Mouse (Mus musculus): ENCODE data around the gene Gm49380. TPM values are rescaled to one million over a fixed set of nuclear protein-coding genes. Genes with fewer than 3 reads are reported as not detected.

Gene Gm49380
- polyA plus RNA-seq, 1 experiment from 2014 or later: 0.11 TPM

DNA sequence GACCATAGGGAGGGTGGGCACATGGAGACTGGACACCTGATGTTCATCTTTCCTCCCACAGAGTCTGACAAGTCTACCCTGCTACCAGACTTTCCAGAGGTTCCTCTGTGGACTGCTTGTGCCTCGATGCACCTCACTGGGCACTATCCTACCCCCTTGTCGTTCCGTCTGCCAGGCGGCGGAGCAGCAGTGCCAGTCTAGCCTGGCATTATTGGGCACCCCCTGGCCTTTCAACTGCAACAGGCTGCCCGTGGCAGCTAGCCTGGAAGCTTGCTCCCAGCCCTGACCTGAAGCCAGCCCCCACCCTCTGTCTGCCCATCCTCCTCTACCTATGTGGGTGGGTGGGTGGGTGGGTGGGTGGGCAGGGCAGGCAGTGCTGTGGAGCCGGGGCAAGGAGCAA lies 7.1 kb downstream of the Gm49380 start:
- Histone ChIP-seq H3K36me3 (ENCODE audit: control insufficient read depth, insufficient read depth, low read length) (peaks cover 5% of the 10 kb centered on the region), H3K4me2 (ENCODE audit: low read length) (no peak overlapping the region), H3K4me1 (ENCODE audit: control insufficient read depth, insufficient read depth, low read length) (peaks cover 26% of the 10 kb centered on the region), H3K27me3 (ENCODE audit: control insufficient read depth, insufficient read depth, low read length) (no peaks in the 10 kb centered on the region), H3K9ac (replicated peaks; ENCODE audit: low read length) (no peak overlapping the region), H3K9me3 (ENCODE audit: control insufficient read depth, low read length) (no peaks in the 10 kb centered on the region), H3K27ac (replicated peaks; ENCODE audit: low read depth, low read length) (no peak overlapping the region), H3K4me3 (replicated peaks; ENCODE audit: low read depth, low read length) (no peak overlapping the region)
- DNase-seq: no peak
- WGBS: 92% methylated on average over 7 of the region's 7 CpGs
- ATAC-seq (ENCODE audit: low FRiP score, low TSS enrichment): no peak

DNA sequence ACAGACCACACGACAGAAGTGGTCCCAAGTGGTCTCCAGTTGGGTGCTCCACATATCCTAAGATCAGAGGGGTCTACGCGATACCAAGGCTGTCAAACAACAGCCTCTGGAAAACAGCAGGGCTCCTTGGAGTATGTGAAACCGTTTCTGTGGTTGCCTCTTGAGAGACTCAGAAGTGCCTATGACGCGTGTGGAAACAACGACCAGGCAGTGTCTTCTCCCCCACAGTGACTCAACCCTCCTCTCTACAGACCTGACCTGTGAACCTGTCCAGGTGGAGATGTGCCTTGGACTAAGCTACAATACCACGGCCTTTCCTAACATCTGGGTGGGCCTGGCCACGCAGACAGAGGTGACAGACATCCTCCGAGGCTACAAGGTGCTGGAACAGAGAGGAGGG lies 7.5 kb downstream of the Gm49380 start:
- no peak overlapping the region for H3K4me2 ChIP-seq (ENCODE audit: low read length)
- WGBS: 89% methylated on average over 10 of the region's 10 CpGs
- no peaks in the 10 kb centered on the region for H3K9me3 ChIP-seq (ENCODE audit: control insufficient read depth, low read length)
- H3K36me3 ChIP-seq (ENCODE audit: control insufficient read depth, insufficient read depth, low read length): peaks cover 5% of the 10 kb centered on the region
- no peak for DNase-seq
- ATAC-seq (ENCODE audit: low FRiP score, low TSS enrichment): no peak
- H3K9ac ChIP-seq (replicated peaks; ENCODE audit: low read length): no peak overlapping the region
- no peak overlapping the region for H3K4me3 ChIP-seq (replicated peaks; ENCODE audit: low read depth, low read length)
- H3K27me3 ChIP-seq (ENCODE audit: control insufficient read depth, insufficient read depth, low read length): no peaks in the 10 kb centered on the region
- H3K4me1 ChIP-seq (ENCODE audit: control insufficient read depth, insufficient read depth, low read length): peaks cover 26% of the 10 kb centered on the region
- no peak overlapping the region for H3K27ac ChIP-seq (replicated peaks; ENCODE audit: low read depth, low read length)

DNA sequence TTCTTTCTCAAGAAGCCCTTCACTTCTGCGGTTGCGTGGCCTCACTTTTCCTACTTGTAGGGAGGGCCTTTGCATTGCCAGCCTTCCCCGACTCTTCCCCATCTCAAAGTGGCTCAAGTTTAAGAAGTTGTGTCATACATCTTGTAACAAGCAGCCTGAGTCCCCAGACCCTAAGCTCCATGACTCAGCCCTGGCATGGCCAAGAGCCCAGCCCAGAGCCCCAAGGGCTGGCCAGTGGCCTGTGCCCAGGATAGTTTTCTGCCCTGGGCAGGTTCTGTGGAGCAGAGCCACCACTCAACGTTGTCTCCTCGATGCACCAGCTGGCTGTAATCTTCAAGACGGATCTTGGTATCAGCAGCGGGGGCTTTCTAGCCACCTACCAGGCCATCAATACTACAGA lies 8.4 kb downstream of the Gm49380 start:
- no peak for DNase-seq
- no peaks in the 10 kb centered on the region for H3K27me3 ChIP-seq (ENCODE audit: control insufficient read depth, insufficient read depth, low read length)
- H3K9me3 ChIP-seq (ENCODE audit: control insufficient read depth, low read length): no peaks in the 10 kb centered on the region
- H3K36me3 ChIP-seq (ENCODE audit: control insufficient read depth, insufficient read depth, low read length): peaks cover 5% of the 10 kb centered on the region
- no peak for ATAC-seq (ENCODE audit: low FRiP score, low TSS enrichment)
- H3K4me1 ChIP-seq (ENCODE audit: control insufficient read depth, insufficient read depth, low read length): peaks cover 26% of the 10 kb centered on the region
- no peak overlapping the region for H3K4me2 ChIP-seq (ENCODE audit: low read length)
- H3K9ac ChIP-seq (replicated peaks; ENCODE audit: low read length): no peak overlapping the region
- H3K27ac ChIP-seq (replicated peaks; ENCODE audit: low read depth, low read length): no peak overlapping the region
- WGBS: 94% methylated on average over 7 of the region's 7 CpGs
- H3K4me3 ChIP-seq (replicated peaks; ENCODE audit: low read depth, low read length): no peak overlapping the region

DNA sequence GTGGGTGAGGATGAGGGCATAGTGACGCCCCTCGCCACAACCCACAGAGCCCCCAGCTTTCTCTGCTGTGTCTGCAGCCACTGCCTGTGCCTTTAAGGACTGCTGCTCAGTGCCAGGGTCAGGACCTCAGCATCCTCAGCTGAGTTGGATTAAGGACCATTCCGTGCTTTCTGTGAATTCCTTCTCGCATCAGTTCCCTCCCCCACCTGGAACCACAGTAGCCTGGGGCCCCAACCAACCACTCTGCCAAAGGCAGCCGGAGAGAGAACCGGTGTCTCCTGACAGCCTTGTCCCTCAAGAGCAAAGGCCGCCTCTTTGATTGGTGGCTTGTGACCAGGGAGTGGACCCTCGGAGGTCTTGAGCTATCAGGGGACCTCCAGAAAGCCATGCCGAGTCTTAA lies 11.8 kb downstream of the Gm49380 start, which contains the start of gene Mfrp:
TSS of gene Mfrp (plus strand) at position 240 of the 400 bp plus-strand sequence.
- Histone ChIP-seq H3K27ac (replicated peaks; ENCODE audit: low read depth, low read length) (no peak within 1 kb of the TSS), H3K4me1 (ENCODE audit: control insufficient read depth, insufficient read depth, low read length) (0 out of 2 replicates have a peak, but pooled peaks cover 4% of the 10 kb centered on the region), H3K4me2 (ENCODE audit: low read length) (no peak within 1 kb of the TSS), H3K4me3 (replicated peaks; ENCODE audit: low read depth, low read length) (no peak within 1 kb of the TSS), H3K9me3 (ENCODE audit: control insufficient read depth, low read length) (no peaks in the 10 kb centered on the region), H3K27me3 (ENCODE audit: control insufficient read depth, insufficient read depth, low read length) (no peaks in the 10 kb centered on the region), H3K9ac (replicated peaks; ENCODE audit: low read length) (0 out of 2 replicates have a peak within 1 kb of the TSS, but pooled peaks have one; percentile 12), H3K36me3 (ENCODE audit: control insufficient read depth, insufficient read depth, low read length) (no peaks in the 10 kb centered on the region; the same call in 1 of the 2 replicates)
- WGBS: 28% methylated on average over 9 of the region's 9 CpGs
- DNase-seq (no peak), ATAC-seq (ENCODE audit: low FRiP score, low TSS enrichment) (no peak)

DNA sequence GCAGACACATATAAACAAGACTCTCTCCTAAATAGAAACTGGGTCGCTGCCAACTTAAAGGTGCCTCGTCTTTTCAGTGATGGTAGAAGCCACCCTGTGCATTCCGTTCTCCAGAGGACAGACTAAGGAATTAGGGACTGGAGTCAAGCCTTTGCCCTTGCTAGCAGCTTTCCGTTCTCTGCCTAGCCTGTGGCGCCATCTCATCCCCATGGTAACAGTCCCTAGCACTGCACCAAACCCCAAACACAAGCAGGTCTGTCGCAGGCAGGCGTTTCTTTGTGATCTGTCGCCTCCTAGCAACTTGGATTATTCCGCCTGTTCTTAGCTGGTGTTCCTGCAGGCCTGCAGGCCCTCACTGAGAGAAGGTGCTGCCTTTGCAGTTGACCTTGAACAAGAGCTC lies 16.8 kb downstream of the Gm49380 start:
- Histone ChIP-seq H3K4me2 (ENCODE audit: low read length) (no peak overlapping the region), H3K27me3 (ENCODE audit: control insufficient read depth, insufficient read depth, low read length) (no peaks in the 10 kb centered on the region), H3K4me3 (replicated peaks; ENCODE audit: low read depth, low read length) (no peak overlapping the region), H3K9ac (replicated peaks; ENCODE audit: low read length) (no peak overlapping the region), H3K9me3 (ENCODE audit: control insufficient read depth, low read length) (no peaks in the 10 kb centered on the region), H3K36me3 (ENCODE audit: control insufficient read depth, insufficient read depth, low read length) (no peaks in the 10 kb centered on the region), H3K4me1 (ENCODE audit: control insufficient read depth, insufficient read depth, low read length) (0 out of 2 replicates have a peak, but pooled peaks cover 7% of the 10 kb centered on the region), H3K27ac (replicated peaks; ENCODE audit: low read depth, low read length) (peak overlapping the region; percentile 57; the same call in 1 of the 2 replicates)
- 11% methylated on average over 9 of the region's 9 CpGs for WGBS
- peak; percentile 74 for DNase-seq
- ATAC-seq (ENCODE audit: low FRiP score, low TSS enrichment): no peak; the same call in 1 of the 2 replicates

DNA sequence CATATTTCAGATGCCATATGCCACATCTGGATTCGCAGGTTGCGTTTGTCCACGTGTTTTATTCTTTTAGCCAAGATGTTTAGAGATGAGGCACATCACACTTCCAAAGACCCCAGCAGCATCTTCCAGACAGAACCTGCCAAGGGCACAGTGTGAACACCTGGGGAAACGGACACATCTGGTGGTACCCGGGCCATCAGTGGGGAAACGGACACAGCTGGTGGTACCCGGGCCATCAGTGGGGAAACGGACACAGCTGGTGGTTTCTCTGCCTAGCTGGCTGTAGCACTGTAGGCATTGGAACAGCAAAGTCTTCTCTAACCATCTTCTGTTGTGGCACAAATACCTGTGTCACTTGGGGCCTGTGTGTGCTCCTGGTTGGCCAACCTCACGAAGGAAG lies 17.5 kb downstream of the Gm49380 start:
- H3K27me3 ChIP-seq (ENCODE audit: control insufficient read depth, insufficient read depth, low read length): no peaks in the 10 kb centered on the region
- no peaks in the 10 kb centered on the region for H3K36me3 ChIP-seq (ENCODE audit: control insufficient read depth, insufficient read depth, low read length)
- DNase-seq (no peak), ATAC-seq (ENCODE audit: low FRiP score, low TSS enrichment) (no peak)
- H3K9ac ChIP-seq (replicated peaks; ENCODE audit: low read length): no peak overlapping the region
- 0 out of 2 replicates have a peak, but pooled peaks cover 7% of the 10 kb centered on the region for H3K4me1 ChIP-seq (ENCODE audit: control insufficient read depth, insufficient read depth, low read length)
- WGBS: 88% methylated on average over 9 of the region's 9 CpGs
- H3K9me3 ChIP-seq (ENCODE audit: control insufficient read depth, low read length): no peaks in the 10 kb centered on the region
- no peak overlapping the region for H3K27ac ChIP-seq (replicated peaks; ENCODE audit: low read depth, low read length)
- H3K4me3 ChIP-seq (replicated peaks; ENCODE audit: low read depth, low read length): no peak overlapping the region
- H3K4me2 ChIP-seq (ENCODE audit: low read length): no peak overlapping the region

DNA sequence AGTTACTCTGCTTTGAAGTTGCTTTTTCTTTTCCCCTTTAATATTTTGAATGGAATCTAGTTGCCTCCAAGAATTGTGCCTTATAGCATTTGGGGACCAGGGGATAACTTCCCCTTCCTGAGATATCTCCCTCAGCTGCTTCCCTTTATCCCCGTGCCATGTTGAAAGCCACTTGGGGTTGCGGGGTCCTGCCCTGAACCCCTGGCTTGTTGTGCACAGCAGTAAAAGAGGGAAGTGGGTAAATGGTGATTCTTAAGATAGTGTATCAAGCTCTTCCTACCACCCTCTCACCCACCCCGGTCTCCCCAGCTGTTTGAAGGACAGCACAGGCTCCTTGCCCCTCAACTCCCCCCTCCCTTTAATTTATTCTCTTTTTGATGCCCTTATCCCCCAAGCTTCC lies 18.6 kb downstream of the Gm49380 start:
- Histone ChIP-seq H3K27me3 (ENCODE audit: control insufficient read depth, insufficient read depth, low read length) (no peaks in the 10 kb centered on the region), H3K36me3 (ENCODE audit: control insufficient read depth, insufficient read depth, low read length) (no peaks in the 10 kb centered on the region), H3K4me1 (ENCODE audit: control insufficient read depth, insufficient read depth, low read length) (0 out of 2 replicates have a peak, but pooled peaks cover 7% of the 10 kb centered on the region), H3K27ac (replicated peaks; ENCODE audit: low read depth, low read length) (no peak overlapping the region), H3K4me2 (ENCODE audit: low read length) (no peak overlapping the region), H3K4me3 (replicated peaks; ENCODE audit: low read depth, low read length) (no peak overlapping the region), H3K9me3 (ENCODE audit: control insufficient read depth, low read length) (no peaks in the 10 kb centered on the region), H3K9ac (replicated peaks; ENCODE audit: low read length) (no peak overlapping the region)
- no peak for ATAC-seq (ENCODE audit: low FRiP score, low TSS enrichment)
- WGBS: 81% methylated on average over 3 of the region's 3 CpGs
- DNase-seq: no peak

DNA sequence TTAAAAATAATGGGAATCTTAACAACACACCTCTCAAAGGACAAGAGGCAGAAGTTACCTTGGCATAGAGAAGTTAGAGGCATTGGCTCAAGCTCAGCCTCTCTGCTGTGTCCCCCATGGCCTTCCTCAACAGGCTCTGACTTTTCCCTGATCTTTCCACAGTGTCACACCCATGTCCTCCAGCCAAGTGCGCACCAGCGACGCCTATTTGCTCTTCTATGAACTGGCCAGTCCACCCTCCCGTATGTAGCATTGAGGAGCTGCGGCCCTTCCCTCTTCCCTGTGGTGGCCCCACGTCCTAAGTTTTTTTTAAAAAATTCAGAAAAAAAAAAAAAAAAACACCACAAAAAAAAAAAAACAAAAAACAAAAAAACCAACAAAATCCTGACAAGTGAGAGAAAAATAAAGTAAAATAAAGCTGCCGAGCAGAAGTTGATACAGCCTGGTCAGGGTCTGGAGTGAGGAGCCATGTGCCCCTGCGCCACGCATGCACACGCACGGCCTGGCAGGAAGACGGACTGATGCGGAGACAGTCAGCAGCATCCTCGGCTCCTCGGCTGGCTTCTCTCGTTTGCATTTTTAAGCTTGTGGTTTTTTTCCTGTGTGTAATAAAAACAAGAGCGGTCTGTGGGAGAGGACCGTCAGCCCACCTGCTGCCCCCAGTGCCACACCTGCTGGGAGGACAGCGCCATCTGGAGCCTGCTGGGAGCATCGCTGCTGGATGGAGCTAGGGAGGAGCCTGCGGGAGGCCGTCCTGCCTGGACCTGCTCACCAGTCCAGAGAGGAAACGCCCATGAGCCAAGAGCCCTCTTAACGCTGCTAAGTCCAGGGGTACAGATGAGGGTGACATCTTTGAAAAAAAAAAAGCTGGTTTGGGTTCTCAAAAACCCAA lies 19.4 kb downstream of the Gm49380 start:
- no peak overlapping the region for H3K9ac ChIP-seq (replicated peaks; ENCODE audit: low read length)
- WGBS: 30% methylated on average over 24 of the region's 24 CpGs
- H3K9me3 ChIP-seq (ENCODE audit: control insufficient read depth, low read length): no peaks in the 10 kb centered on the region
- peak overlapping the region; percentile 45 for H3K4me2 ChIP-seq (ENCODE audit: low read length)
- no peaks in the 10 kb centered on the region for H3K36me3 ChIP-seq (ENCODE audit: control insufficient read depth, insufficient read depth, low read length)
- ATAC-seq (ENCODE audit: low FRiP score, low TSS enrichment): no peak; the same call in 1 of the 2 replicates
- H3K27ac ChIP-seq (replicated peaks; ENCODE audit: low read depth, low read length): no peak overlapping the region
- peak; percentile 87 for DNase-seq
- H3K4me1 ChIP-seq (ENCODE audit: control insufficient read depth, insufficient read depth, low read length): 0 out of 2 replicates have a peak, but pooled peaks cover 7% of the 10 kb centered on the region
- no peak overlapping the region for H3K4me3 ChIP-seq (replicated peaks; ENCODE audit: low read depth, low read length)
- H3K27me3 ChIP-seq (ENCODE audit: control insufficient read depth, insufficient read depth, low read length): no peaks in the 10 kb centered on the region
